Mouse (Mus musculus) embryo, embryonic 10.5 days (tissue): Measurements from ENCODE around the gene Alg9.
A peak's percentile ranks its signal among the peaks of the same experiment; 100 is the strongest.

Source experiments
- DNase-seq: peaks from one replicate; pipeline ENCODE4 v3.0.0-alpha.2; 2015; ENCODE audit warnings: low spot score

Gene Alg9

DNA sequence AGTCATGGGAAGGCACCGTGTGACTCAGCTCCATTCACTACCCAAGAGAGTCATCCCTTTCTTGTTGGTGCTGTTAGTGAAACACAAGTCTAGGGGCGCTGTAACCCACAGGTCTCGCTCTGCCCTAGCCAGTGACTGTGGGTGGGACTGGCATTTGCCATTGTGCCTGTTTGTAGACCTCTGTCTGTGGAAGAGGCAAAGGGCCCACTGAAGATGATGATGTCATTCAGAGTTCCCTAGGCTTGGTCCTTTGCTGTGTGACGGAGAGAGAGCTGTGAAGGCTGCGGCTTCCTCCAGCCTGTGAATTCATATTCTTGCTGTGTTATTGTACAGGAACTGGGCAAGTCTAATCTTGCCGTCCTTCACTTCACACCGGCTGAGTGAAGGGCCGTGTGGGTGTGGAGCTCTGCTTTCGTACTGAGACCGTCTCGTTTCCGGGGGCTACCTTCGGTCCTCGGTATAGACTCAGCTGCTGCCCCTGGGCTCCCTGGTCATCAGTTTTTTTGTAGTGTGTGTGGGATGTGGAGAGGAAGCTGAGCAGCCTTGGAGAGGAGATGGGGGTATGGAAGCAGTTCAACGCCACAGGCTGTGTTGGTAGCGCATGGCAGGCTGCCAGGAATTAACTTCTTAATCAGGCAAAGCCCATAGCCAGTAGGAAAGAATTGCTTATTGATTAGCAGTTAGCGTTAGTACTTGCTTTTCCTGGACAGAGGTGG lies 78.0 kb downstream of the Alg9 start:
- DNase-seq, result no peak

GRCm38 (mm10) chr9:50854376-50854775 lies 79.6 kb downstream of the Alg9 start:
- DNase-seq, result peak; percentile 10

GRCm38 (mm10) chr9:50855133-50855766 lies 80.4 kb downstream of the Alg9 start:
- DNase-seq, result peak; percentile 9

GRCm38 (mm10) chr9:50855780-50856179 lies 81.0 kb downstream of the Alg9 start:
- DNase-seq, result peak; percentile 4

DNA sequence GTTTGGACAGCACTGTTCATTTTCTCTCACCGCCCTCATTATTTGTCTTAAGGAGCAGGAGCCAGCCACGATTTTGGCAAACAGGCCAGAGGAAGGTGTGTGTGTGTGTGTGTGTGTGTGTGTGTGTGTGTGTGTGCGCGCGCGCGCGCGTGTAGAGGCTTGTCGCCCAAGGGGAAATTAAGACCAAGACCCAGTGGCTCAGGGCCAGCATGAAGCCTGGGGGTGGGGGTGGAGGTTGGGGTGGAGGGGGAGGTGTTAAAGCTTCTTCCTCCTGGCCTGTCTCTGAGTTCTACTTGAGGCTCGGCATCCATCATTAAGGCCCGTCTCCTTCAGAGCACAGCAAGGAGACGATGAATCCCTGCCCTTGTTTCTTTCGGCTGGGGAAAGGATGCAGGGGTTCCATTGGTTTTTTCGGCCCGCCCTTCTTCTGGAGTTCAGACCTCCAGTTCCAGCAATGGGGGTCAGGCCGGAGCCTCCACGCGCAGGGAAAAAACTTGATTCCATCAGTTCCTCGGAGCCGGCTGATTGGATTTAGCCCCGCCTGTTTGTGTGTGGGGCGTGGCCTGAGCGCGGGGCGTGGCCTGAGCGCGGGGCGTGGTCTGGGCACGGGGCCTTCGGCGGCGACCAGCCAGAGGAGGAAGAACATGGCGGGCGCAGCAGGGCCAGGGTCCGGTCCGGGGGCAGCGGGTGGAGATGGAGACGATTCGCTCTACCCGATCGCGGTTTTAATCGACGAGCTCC lies 81.7 kb downstream of the Alg9 start:
- peak; percentile 94 for DNase-seq

DNA sequence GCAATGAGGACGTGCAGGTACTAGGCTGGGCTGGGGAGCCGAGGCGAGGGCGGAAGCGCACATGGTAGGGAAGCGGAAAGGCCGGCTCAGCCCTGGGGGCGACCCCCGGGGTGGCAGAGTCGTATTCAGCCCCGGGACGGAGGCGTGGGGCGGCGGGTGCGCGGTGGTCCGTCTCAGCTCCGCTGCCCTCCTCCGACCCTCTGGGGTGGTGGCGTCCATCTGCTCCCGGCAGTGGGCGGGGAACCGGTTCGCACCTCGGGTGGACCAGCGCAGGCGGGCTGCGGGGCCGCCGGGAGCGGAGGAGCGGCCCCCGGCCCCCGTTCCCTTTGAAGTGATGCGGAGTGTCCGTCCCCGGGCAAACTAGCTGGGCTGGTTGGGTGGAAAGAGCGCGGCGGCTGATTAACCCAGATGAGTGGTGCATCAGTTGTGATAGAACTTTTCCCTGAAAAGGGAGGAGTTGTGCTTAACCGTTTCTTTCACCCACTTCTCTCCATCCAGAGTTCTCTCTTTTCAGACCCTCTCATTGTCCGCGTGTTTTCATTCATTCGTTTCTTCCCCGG lies 82.3 kb downstream of the Alg9 start:
- DNase-seq, result peak; percentile 58

DNA sequence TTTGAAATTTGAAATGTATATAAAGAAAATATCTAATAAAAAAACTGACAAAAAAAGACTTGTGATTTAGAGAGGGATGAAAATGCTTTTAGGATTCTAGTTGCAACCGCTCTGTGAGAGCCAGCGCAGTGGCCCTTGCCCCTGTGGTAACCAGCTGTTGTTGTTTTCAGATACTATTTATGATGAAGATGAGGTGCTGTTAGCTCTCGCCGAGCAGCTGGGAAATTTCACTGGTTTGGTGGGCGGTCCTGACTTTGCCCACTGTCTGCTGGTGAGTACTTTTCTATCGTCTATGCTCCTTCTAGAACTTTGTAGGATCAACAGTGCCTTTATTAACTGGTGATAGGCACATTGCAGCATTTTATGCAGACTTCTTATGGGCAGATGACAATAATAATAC lies 83.9 kb downstream of the Alg9 start:
- no peak for DNase-seq

DNA sequence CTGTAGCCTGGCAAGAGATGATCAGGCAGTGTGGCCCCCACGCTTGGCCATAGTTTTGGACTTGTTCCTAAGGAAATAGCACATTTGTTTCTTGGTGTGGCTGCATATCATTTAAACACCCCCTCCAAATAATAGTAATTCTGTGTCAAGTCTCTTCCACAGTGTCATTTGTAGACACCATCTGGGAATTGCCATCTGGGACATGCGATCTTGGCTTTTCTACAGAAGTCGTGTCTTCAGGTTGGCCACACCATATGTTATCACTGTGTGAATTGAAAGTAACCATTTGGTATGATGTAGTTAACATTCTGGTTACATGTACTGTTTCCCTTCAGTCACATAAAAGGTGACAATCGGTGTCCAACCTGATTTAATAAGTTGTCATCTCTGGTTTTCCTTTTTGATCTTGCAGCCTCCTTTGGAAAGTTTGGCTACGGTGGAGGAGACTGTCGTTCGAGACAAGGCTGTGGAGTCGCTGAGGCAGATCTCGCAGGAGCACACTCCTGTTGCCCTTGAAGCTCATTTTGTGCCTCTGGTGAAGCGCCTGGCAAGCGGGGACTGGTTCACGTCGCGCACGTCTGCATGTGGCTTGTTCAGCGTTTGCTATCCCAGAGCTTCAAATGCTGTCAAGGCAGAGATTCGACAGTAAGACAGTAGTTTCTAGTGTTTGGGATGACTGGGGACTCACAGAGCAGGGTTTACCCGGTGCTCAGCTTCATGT lies 86.5 kb downstream of the Alg9 start:
- no peak for DNase-seq

DNA sequence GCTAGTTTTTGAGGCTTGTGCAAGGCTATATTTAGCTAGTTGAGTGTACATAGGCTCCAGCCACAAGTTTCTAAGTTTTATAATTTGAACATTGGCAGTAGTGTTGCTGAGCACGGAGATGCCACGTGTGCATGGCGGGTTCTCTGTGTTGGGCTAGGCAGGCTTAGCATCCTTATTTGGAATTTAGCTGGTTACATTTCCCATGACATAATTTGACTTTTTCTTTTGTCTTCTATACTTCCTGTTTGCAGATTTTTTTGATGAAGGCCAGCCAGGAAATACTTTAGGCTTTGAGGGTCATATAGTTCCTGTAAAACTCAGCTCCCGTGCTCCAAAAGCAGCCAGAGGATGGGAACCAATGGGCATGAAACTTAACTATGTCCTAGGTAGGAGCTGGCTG lies 89.0 kb downstream of the Alg9 start:
- no peak for DNase-seq

- DNase-seq, result no peak
These were observed 90.1 kb downstream of the Alg9 start for GRCm38 (mm10) chr9:50864877-50865276.

GRCm38 (mm10) chr9:50865803-50866202 lies 91.0 kb downstream of the Alg9 start:
- no peak for DNase-seq

GRCm38 (mm10) chr9:50867015-50867414 lies 92.2 kb downstream of the Alg9 start:
- DNase-seq, result no peak

DNA sequence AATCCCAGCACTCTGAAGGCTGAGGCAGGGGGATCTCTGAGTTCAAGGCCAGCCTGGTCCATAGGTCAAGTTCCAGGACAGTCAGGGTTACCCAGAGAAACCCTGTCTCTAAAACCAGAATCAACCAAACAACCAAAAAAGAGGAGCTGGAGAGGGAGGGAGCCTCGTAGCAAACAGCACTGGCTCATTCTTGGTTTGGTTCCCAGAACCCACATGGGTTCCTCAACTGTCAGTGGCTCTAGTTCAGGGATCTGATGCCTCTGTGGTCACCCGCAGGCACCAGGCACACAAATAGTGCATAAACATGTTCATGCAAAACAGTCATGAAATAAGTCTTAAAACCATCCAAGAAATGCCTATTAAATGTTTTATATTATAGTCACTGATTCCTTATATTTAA lies 93.4 kb downstream of the Alg9 start:
- DNase-seq, result no peak

DNA sequence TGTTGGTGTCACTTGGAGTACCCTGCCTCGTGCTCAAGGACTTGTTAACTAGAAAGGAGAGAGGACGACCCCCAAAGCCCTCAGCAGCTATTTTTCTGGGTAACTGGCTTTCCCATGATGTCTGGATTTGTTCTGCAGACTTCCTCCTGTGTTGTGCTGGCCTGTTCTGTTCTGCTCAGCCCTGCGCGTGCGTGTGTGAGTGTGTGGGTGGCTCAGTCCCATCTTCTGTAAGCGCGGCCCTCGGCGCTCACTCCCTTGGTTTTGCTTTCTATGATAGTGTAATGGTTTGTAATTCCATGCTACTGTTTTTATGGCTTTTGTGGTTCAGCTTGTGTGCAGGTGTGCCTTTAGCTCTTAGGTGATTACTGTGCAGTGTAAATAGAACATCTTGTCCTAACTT lies 98.4 kb downstream of the Alg9 start:
- DNase-seq, result no peak

GRCm38 (mm10) chr9:50874031-50874430 lies 99.2 kb downstream of the Alg9 start:
- DNase-seq, result no peak

GRCm38 (mm10) chr9:50875470-50875869 lies 100.7 kb downstream of the Alg9 start:
- DNase-seq, result no peak

GRCm38 (mm10) chr9:50876287-50876686 lies 101.5 kb downstream of the Alg9 start:
- no peak for DNase-seq

DNA sequence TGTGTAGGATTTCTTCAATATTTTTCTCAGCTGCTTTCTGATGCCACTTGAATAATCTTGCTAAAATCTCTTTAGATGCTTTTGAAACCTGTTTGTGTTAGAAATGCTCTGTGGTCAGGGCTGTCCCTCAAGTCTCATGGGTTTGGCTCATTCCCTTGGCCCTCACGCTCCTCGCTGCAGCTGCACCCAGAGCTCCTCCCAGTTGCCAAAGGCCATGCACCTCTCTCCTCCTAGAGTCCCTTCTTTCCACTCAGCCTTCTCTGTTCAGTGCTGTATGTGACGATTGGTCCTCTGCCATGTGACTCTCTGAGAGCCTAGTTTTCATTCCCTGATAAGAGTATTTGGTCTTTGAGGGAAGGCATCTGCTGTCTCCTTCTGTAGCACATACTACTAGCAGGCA lies 102.6 kb downstream of the Alg9 start:
- no peak for DNase-seq

DNA sequence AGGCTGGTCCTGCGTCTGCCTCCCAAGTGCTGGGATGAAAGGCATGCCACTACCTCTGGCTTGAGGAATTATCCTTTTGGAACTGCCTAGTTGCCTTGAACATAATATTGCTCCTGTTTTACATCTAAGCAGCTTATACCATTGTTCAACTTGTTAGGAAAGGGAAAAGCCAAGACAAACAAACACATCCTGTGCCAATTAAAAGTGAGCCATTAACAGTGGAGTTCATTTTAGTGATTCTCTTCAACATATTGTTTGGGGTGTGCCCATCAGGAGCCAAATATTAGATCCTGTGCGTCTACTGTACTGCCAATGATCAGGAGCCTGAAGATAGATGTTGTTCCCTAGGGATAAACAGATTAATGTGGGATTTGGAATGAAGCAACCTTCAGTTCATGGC lies 107.4 kb downstream of the Alg9 start:
- no peak for DNase-seq

- no peak for DNase-seq
These were observed 109.3 kb downstream of the Alg9 start for GRCm38 (mm10) chr9:50884093-50884492.

DNA sequence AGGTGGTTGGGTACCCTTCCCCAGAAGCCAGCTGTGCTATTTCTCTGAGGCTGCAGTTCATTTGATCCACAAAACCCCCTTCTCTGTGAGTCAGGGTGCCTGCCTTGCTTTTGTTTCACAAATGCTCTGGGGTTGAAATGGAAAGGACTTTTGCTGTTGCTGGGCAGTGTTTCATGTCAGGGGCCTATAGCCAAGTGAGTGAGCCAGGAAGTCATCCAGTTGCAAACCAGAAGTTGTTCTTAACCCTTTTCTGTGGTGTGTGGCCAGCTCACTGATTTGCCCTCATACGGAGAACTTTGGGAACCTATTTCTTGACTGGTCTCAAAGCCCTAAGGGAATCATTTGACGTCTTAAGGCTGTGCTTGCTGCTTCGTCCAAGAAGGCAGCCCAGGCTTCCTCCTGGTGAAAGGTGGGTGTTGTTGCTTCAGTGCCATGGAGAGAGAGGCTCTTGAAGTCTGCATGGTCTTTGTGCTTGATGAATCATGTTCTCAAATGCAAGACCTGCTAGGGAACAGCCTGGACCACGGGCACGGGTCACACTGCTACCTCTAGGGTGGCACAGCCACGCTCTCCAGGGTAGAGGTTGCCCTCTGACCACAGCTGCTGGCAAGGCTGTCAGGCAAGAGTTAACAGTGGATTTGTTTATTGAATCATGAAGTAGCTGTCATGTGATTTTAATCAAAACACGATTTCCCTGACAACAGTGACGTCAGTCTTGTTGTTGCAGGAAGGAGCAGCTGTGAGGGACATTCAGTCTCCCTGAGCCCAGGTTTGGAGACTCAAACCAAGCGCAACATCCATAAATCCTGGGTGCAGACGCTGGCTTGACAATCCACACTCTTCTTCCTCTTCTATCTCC lies 110.2 kb downstream of the Alg9 start:
- peak; percentile 5 for DNase-seq
